Mouse (Mus musculus): ENCODE data around the gene Magi2.

Magi2 gene

DNA sequence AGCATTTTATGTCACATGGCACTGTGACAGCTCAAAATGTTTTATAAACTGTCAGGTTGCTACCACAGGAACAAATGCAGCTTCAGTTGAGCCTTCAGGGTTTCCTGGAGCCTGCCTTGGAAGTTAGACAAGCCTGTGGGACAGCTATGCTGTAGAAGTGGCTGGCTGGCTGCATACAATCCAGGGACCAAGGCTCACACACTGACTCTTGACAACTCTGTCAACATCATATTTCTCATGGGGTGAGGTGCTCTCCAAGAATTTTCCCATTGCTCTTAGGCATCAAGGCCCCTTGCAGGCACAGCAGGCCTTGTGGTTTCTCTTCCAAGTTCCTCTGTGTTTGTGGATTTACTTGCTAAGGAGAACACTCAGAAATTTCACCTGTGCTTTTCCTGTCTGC, 1107.7 kb downstream of the Magi2 start:
- no peak for DNase-seq (ENCODE audit: low spot score in 2 of 2)

DNA sequence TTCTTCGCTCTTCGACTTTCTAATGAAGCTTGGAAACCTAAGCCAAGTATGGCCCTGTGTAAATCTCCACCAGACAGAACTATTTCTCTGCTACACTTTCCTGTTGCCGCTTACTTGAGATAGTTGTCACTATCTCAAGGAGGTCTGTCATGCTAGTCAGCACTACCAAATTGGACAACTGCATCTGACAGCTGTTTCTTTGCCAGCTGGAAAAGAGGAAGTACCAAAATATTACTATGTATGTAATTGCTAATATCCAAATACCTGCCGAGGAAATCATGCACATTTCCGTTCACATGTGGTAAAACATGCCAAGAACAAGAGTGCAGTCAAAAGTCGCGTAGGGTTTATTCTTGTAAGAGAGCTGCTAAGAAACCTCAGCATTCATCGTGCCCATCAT, 1126.1 kb downstream of the Magi2 start:
- DNase-seq (ENCODE audit: low spot score in 2 of 2): no peak

DNA sequence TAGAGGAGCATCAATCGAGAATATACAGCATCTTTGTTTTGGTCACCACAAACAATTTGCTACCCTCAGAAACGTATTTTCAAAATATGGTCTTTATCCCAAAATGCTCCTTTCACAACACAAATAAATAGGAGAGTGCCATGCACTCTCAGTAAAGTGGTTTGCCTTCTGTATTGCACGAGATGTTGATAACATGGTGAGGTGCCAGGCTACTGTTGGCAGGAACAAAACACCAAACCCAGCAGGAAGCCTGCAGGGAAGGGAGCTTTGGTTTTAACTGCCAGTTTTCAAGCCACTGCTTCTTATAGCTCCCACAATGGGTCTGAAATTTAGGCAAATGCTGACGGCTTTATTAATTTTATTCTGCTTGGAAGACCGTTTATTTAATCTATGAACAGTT, 1131.6 kb downstream of the Magi2 start:
- DNase-seq (ENCODE audit: low spot score in 2 of 2): no peak

GRCm38 (mm10) chr5:20359021-20359420, 1132.2 kb downstream of the Magi2 start:
- no peak for DNase-seq (ENCODE audit: low spot score in 2 of 2)

DNA sequence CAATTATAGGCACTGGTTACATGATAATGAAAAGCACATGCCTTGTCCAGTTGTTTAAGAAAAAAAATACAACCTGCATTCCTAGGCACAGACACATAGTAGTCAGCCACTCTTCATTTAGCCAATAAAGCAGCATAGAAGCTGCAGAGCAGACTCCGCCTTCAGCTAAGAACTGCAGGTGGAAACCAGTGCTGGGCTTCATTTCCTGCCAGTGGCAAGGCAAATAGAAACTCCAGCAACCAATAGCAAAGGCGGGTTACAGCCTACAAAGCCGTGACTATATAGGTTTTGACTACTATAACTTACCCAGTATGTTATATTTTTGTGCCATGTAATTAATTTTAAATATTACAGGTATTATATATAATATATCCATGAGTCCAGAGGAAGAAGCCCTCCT, 1135.3 kb downstream of the Magi2 start:
- no peak for DNase-seq (ENCODE audit: low spot score in 2 of 2)

DNA sequence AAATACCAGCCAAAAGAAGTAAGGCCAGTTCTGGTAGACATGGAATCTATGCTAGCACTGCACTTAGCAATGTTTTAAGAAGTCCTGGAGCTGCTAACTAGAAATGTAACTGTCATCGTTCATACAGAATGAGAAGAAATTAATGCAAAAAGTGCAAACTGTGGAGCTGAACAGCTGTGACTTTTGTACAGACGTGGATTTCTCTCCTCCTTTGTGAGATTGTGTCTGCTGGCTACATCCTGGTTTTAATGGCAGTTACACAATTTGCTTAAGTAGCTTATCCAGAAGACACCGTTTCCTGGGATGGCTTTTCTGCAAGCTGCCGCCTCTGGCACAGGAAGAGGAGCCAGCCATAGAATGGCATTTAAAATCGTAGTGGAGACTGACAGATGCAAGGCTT, 1136.4 kb downstream of the Magi2 start:
- peak; percentile 31 to 35 for DNase-seq (ENCODE audit: low spot score in 2 of 2)

- no peak for DNase-seq (ENCODE audit: low spot score in 2 of 2)
Observed at GRCm38 (mm10) chr5:20373586-20373985, 1146.8 kb downstream of the Magi2 start.

- no peak for DNase-seq (ENCODE audit: low spot score in 2 of 2)
Observed at GRCm38 (mm10) chr5:20378071-20378800, 1151.4 kb downstream of the Magi2 start.

DNA sequence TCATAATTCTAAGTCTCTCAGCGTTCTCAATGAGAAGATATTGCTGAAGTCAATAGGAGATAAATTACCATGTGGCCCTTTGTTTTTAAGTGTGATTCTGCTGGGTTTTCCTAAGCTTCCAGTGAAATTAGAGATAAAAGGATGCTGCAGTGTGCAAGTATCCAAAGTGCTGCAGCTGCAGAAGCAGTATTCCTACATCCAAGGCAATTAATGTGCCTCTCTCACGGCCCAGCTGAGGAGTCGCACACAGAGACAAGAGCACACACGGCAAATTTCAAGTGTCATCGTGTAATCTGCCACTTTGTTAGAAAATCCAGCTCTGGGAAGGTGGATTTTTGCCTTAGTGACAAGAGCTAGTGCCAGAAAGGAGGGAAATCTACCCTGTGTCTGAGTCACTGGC, 1177.7 kb downstream of the Magi2 start:
- no peak for DNase-seq (ENCODE audit: low spot score in 2 of 2)

- no peak for DNase-seq (ENCODE audit: low spot score in 2 of 2)
Observed at GRCm38 (mm10) chr5:20406626-20407025, 1179.8 kb downstream of the Magi2 start.

- no peak for DNase-seq (ENCODE audit: low spot score in 2 of 2)
Observed at GRCm38 (mm10) chr5:20415320-20415719, 1188.5 kb downstream of the Magi2 start.

DNA sequence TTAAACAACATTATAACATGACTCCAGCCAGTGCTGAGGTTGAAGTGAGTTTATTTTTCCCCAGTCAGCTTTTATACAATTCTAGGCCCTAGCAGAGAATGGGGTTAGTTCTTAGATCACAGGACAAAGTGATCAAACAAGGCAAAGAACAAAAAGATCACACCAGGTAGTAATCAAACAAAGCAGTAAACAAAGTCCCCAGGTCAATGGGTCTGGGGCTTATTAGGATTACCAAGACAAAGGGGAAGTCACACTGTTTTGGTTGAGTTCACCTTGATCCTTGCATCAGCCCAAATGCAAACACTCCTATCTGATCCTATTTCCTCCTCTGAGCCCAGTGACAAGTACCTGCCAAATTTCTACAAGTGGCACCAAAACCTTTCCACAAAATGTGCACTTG, 1190.5 kb downstream of the Magi2 start:
- DNase-seq (ENCODE audit: low spot score in 2 of 2): no peak

- DNase-seq (ENCODE audit: low spot score in 2 of 2): no peak
Observed at GRCm38 (mm10) chr5:20432148-20432813, 1205.4 kb downstream of the Magi2 start.

DNA sequence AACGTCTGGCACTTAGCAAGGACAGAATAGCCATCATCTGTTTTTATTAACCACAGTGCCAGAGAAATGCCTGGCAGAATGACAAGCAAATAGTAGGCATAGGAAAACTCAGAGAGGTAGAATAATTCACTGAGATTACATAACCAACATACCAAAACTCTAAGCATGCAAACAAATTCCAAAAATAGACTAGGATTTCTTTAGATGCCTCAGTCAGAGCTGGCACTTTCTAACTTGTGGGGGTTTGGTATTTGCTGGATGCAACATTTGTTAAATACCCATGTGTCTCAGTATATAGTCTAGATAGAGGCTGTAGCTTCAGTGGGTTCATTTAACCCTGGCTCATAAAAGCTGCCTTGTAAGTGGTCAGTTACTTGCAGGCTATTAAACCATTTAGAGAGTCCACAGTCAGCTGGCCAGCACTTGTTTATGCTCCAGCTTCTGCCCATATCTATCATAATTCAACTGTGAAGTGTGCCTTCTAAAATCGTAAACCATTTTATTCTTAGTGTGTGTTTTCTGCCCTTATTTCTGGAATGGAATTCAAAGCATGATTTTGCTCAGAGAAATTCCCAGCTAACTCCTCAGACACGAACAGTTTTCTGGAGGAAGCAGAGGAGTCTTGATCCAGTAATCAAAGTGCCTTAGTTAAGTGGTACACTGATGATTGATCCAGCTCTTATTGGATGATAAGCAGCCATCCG, 1219.8 kb downstream of the Magi2 start:
- peak; percentile 46 to 66 for DNase-seq (ENCODE audit: low spot score in 2 of 2)

- DNase-seq (ENCODE audit: low spot score in 2 of 2): no peak
Observed at GRCm38 (mm10) chr5:20456106-20456505, 1229.3 kb downstream of the Magi2 start.

GRCm38 (mm10) chr5:20457742-20458510, 1231.1 kb downstream of the Magi2 start:
- no peak for DNase-seq (ENCODE audit: low spot score in 2 of 2)

DNA sequence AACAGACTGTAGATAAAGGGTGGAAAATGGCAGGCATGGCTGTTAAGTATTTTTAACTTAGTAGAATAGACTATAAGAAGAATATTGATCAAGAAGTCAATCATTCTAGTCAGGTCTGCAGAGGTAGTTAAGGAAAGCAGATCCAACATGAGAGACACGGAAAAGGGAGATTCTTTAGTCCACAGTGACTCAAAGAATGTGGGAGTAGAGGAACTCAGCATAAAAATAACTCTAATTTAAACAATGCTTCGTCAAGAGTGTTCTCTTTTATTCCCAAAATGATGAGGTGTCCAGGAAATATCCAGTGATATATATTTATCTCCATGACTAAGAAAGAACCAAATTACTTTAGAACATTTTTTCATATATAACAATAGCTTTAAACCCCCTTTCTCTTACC, 1234.9 kb downstream of the Magi2 start:
- DNase-seq (ENCODE audit: low spot score in 2 of 2): no peak

GRCm38 (mm10) chr5:20462376-20462775, 1235.5 kb downstream of the Magi2 start:
- DNase-seq (ENCODE audit: low spot score in 2 of 2): peak; percentile 46 to 69

DNA sequence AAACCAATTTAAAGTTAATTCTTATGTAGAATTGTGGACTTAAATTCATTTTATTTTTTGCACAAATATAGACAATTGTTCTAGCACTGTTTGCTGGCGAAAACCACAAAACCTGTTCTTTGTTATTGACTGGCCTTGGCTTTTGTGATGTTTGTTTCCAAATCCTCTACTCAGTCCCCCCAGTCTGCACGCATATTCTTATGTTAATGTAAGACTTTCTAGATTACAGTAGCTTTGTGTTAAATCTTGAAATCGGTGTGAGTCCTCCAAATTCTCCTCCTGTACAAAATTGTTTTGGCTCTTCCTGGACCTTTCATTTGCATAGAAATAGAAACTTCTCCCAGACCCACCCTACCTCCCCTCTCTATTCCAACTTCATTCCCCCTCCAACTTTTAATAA, 1242.9 kb downstream of the Magi2 start:
- DNase-seq (ENCODE audit: low spot score in 2 of 2): no peak

GRCm38 (mm10) chr5:20470466-20470865, 1243.6 kb downstream of the Magi2 start:
- no peak for DNase-seq (ENCODE audit: low spot score in 2 of 2)

- peak in 1 of 2 experiments; percentile 28 for DNase-seq (ENCODE audit: low spot score in 2 of 2)
Observed at GRCm38 (mm10) chr5:20484505-20484904, 1257.7 kb downstream of the Magi2 start.

DNA sequence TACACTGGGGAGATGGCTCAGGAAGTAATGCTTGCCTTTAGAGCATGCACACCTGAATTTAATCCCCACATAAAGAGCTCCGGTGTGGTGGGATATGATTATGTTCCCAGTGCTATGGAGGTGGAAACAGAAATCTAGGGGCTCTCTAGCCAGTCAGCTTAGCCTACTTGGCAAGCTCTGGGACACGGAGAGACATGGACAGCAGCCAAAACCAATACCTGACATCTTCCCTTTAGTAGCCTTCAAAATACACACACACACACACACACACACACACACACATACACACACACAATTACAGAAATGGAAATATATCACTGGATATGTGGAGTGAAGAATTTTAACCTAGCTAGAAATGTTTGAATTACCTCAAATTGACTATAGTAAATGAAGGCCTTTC, 1265.1 kb downstream of the Magi2 start:
- DNase-seq (ENCODE audit: low spot score in 2 of 2): no peak

All from right cerebral cortex, adult 2 months (tissue).